Mouse (Mus musculus) right cerebral cortex, adult 2 months (tissue): Measurements from ENCODE around the gene Tex44.

ENCODE experiments used
- DNase-seq, 2 experiments: peaks; one replicate each; pipeline ENCODE4 v3.0.0; 2021 to 2022; ENCODE audit warnings: low spot score in 2 of 2

Tex44 gene

GRCm38 (mm10) chr1:86426128-86426527, at the start of gene Tex44, which contains the start of gene Nmur1:
Gene Tex44 (plus strand): TSS chr1:86426329.
Gene Nmur1 (minus strand): TSS chr1:86426228.
- no peak for DNase-seq

- no peak for DNase-seq
These were observed 49.8 kb upstream of the Tex44 start for GRCm38 (mm10) chr1:86376354-86376753.

- DNase-seq: peak in 1 of 2 experiments; percentile 18
These were observed 47.5 kb upstream of the Tex44 start for GRCm38 (mm10) chr1:86378662-86379061.

GRCm38 (mm10) chr1:86379161-86379569, 47.0 kb upstream of the Tex44 start:
- peak; percentile 25 to 44 for DNase-seq

- peak in 1 of 2 experiments; percentile 26 for DNase-seq
These were observed 45.1 kb upstream of the Tex44 start for GRCm38 (mm10) chr1:86381027-86381426.

GRCm38 (mm10) chr1:86389230-86389629, 36.9 kb upstream of the Tex44 start:
- DNase-seq: peak; percentile 70 to 79

GRCm38 (mm10) chr1:86391425-86391824, 34.7 kb upstream of the Tex44 start:
- DNase-seq: no peak

- DNase-seq: no peak
These were observed 32.9 kb upstream of the Tex44 start for GRCm38 (mm10) chr1:86393219-86393618.

GRCm38 (mm10) chr1:86394246-86394645, 31.9 kb upstream of the Tex44 start:
- no peak for DNase-seq

GRCm38 (mm10) chr1:86395897-86396296, 30.2 kb upstream of the Tex44 start:
- no peak for DNase-seq

GRCm38 (mm10) chr1:86397621-86398020, 28.5 kb upstream of the Tex44 start:
- DNase-seq: no peak

- DNase-seq: no peak
These were observed 27.9 kb upstream of the Tex44 start for GRCm38 (mm10) chr1:86398222-86398621.

- DNase-seq: no peak
These were observed 26.8 kb upstream of the Tex44 start for GRCm38 (mm10) chr1:86399322-86399721.

GRCm38 (mm10) chr1:86400096-86400754, 25.9 kb upstream of the Tex44 start:
- no peak for DNase-seq

- DNase-seq: no peak
These were observed 21.3 kb upstream of the Tex44 start for GRCm38 (mm10) chr1:86404834-86405233.

GRCm38 (mm10) chr1:86406313-86406712, 19.8 kb upstream of the Tex44 start:
- DNase-seq: no peak

GRCm38 (mm10) chr1:86406914-86407313, 19.2 kb upstream of the Tex44 start:
- no peak for DNase-seq

GRCm38 (mm10) chr1:86408515-86408914, 17.6 kb upstream of the Tex44 start:
- DNase-seq: no peak

GRCm38 (mm10) chr1:86409476-86409875, 16.7 kb upstream of the Tex44 start:
- DNase-seq: no peak

GRCm38 (mm10) chr1:86414715-86415114, 11.4 kb upstream of the Tex44 start:
- DNase-seq: no peak

GRCm38 (mm10) chr1:86415144-86415543, 11.0 kb upstream of the Tex44 start:
- no peak for DNase-seq

GRCm38 (mm10) chr1:86415612-86416184, 10.4 kb upstream of the Tex44 start:
- DNase-seq: no peak

- DNase-seq: no peak
These were observed 9.8 kb upstream of the Tex44 start for GRCm38 (mm10) chr1:86416321-86416720.

GRCm38 (mm10) chr1:86421007-86421406, 5.1 kb upstream of the Tex44 start:
- no peak for DNase-seq
